Mouse (Mus musculus) cortical plate, adult 2 months (tissue): Measurements from ENCODE around the gene Trat1.

Source experiments
- CTCF ChIP-seq: fragments of 200-500 bp; IDR thresholded peaks from 2 replicates; pipeline ENCODE4 v1.5.1; 2011; ENCODE audit warnings: mild to moderate bottlenecking, control low read depth, low read length; ENCODE audit not compliant: insufficient read depth; ENCODE audit errors: extremely low read depth
- POLR2A ChIP-seq: fragments of 200-500 bp; IDR thresholded peaks from 2 replicates; pipeline ENCODE4 v1.6.1; 2011; ENCODE audit warnings: mild to moderate bottlenecking, low read length, control low read depth; ENCODE audit not compliant: insufficient read depth; ENCODE audit errors: extremely low read depth

GRCm38 (mm10) chr16:48800906-48801305, 29.1 kb upstream of the Trat1 start:
- no peak for TF ChIP-seq CTCF
- TF ChIP-seq POLR2A, result no peak
